Mouse (Mus musculus): Measurements from ENCODE around the gene Tlx2. TPM values are rescaled to one million over a fixed set of nuclear protein-coding genes. Genes with fewer than 3 reads are reported as not detected.

The Tlx2 gene
- total RNA-seq, 2 experiments from 2014 or later = not detected

DNA sequence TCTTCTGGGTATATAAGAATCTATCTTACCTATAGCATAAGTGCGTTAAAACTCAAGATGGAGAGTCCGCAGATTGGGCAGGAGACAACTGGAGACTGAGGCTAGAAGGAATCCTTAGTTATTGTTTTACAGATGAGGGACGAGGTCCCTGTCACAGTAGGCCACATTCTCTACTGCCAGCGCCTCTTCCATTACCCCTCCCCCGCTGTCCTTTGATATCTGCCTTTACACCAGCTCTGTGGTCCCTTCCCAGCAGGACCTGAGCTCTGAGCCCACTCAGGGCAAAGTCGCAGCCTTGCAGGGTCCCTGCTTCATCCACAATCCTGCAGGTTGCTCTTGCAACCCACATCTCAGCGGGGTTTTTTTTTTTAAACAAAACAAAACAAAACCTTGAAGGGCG, 1.9 kb downstream of the Tlx2 start:
- DNase-seq = no peak
- intact Hi-C loops (cut with DNase I; ENCODE audit: low total_unique reads) = no loop called here

DNA sequence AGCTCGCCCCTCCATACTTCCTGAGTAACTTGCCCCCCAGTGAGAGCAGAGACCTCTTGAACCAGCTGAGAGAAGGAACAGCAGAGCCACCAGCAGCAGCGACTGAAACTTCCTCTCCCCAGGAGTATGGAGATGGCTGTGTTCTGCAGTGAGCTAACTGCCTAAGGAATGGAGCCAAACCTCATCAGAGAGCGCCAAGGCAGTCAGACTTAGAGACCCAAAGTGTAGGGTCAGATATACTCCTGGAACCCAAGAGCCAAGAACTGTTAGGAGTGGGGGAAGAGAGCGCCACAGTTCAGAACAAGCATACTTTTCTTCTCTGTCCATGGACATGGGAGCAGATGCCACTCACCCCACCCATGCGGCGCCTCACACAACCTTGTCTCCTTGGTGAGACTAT, 3.7 kb downstream of the Tlx2 start:
- intact Hi-C loops (cut with DNase I; ENCODE audit: low total_unique reads) = no loop called here
- no peak for DNase-seq

DNA sequence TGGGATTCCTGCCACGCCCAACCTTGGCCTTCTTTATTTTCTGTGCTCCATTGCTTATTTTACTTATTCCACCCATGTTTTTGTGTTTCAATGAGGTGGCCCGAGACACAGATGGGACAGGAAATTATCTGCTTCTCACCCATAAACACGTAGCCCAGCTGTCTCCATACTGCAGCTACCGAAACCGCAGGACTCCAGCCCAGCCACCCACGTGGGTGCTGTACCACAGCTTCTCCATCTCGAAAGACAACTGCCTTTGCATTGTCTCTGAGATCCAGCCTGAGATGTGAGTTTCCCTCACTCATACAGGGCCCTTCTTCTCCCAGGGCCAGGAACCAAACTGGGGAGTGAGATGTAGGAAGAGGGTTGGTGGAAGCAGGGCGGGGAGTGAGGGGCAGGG, 4.1 kb downstream of the Tlx2 start:
- DNase-seq = no peak
- intact Hi-C loops (cut with DNase I; ENCODE audit: low total_unique reads) = no loop called here

DNA sequence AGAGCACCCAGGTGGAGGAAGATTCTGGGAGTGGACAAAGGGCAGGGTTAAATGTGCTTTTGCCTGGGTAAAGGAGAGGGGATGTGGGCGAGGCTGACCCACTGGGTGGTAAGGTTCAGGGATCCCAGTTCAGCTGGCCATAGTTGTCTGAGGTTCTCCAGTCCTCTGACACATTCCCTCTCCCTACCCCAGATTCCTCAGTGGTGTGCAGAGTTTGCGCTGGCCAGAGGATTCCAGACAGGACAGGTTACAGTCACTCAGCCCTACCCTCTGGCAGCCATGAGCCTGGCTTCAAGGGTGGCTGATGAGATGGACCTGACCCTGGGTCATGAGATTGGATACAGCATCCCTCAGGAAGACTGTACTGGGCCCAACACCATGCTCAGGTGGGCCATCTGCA, 11.4 kb downstream of the Tlx2 start:
- intact Hi-C loops (cut with DNase I; ENCODE audit: low total_unique reads) = no loop called here
- DNase-seq = no peak

DNA sequence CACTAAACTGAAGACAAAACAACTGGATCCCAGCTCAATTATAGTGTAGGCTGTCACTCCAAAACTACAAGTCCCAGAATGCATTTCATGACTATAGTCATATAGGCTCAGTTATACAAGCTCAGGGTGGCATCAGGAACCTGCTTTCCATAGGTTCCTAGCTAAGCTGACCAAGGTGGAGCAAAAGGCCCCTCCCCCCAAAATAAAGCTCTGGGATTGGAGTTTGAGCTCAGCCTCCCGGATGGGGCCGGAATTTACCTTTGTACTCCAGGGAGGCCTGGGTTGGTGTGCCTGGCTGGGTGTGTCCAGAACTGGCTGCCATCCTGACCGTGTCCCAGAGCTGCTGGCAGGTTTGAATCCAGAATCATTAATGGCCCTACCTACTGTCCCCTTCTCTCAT, 12.3 kb downstream of the Tlx2 start, which contains the start of gene Dqx1:
TSS of gene Dqx1 (plus strand) at position 55 of the 400 bp plus-strand sequence.
- DNase-seq = no peak
- intact Hi-C loops (cut with DNase I; ENCODE audit: low total_unique reads) = no loop called here

DNA sequence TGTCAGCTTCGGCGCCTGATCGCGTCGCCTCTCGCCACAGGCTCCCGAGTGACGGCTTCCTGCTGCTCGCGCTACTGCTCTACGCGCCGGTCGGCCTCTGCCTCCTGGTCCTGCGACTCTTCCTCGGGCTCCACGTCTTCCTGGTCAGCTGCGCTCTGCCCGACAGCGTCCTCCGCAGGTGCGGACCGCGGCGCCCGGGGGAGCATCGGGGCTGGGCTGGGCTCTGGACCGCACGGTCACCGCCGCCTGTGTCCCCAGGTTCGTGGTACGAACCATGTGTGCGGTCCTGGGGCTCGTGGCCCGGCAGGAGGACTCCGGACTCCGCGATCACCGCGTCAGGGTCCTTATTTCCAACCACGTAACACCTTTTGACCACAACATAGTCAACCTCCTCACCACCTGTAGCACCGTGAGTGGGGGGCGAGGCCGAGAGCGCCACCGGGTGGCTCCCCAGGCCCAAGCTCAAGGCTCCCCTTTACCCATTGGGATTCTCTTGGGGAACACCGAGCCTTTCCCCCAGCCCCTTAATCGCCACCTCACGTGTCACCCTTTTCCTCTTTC, 15.1 kb downstream of the Tlx2 start, which contains the start of gene Htra2:
TSS of gene Htra2 (minus strand) at position 403 of the 561 bp plus-strand sequence.
- intact Hi-C loops (cut with DNase I; ENCODE audit: low total_unique reads) = no loop called here
- DNase-seq = no peak

DNA sequence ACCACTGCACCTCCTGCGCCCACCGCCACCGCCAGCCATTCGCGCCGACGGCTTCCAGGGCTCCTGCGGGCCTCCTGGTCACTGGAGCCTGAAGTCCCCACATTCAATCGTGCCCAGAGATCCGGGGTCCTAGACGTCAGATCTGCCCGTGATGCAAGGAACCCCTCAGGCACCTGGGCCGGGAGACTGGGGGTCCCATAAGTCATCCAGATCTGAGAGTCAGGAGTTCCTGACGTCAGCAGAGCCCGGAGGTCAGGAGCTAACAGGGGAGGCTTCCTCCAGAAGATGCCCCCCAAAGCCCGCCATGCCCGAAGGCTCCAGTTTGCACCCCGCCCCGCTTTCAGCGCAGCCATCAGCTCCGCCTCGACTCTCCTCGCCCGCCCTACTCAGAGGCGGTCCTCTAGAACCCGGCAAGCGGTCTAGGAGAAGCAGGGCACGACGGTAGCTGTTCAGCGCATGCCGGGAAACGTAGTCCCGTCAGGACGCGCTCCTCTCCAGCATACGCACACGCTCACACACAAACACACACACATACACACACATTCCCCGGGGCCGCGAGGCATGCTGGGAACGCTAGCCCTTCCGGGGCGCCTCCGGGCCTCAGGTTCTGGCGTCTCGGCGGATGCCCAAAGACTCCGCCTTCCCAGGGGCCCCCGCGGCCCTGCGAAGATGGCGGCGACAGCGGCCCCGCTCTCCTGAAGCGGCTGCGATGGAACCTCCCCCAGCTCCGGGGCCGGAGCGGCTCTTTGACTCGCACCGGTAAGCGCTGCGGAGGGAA, 15.8 kb downstream of the Tlx2 start, which contains the start of gene Aup1:
TSS of gene Aup1 (plus strand) at position 448 of the 778 bp plus-strand sequence.
- DNase-seq = peak; percentile 95

DNA sequence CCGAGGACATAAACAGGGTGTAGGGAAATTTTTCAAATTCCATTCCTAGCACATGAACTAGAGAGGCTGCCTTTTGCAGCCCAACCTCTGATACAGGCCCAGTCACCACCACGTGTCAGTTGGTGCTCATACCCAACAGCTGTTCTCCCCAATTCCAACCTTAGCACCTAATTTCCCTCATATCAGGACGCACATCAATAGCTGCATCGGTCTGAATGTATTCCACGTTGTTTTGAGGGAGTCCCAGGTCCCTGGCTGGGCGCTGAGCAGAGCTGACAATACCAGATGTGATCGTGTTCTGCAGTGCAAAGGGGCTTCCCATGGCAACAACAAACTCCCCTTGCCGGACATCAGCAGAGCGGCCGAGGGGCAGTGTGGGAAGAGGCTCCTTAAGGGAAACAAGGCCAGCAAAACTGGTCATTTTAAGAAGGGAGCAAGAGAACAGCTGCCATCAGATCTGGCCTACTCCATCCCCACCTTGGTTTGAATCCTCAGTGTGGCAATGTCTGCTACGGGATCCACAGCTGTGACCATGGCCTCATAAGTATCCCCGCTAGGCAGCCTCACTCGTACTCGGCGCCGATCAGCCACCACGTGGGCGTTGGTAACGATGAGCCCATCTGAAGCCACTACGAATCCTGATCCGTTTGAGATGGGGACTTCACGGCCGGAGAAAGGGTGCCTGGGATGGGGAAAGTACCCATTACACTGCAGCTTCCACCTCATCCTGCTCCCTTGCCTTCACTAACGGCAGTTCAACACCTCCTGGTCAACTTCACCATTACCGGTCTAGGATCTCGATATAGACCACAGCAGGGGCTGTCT, 16.7 kb downstream of the Tlx2 start:
- DNase-seq = peak; percentile 27

More for the DNA sequence above, 15.8 kb downstream of the Tlx2 start, which contains the start of gene Aup1:
- intact Hi-C loops (cut with DNase I; ENCODE audit: low total_unique reads) = no loop called here

DNA sequence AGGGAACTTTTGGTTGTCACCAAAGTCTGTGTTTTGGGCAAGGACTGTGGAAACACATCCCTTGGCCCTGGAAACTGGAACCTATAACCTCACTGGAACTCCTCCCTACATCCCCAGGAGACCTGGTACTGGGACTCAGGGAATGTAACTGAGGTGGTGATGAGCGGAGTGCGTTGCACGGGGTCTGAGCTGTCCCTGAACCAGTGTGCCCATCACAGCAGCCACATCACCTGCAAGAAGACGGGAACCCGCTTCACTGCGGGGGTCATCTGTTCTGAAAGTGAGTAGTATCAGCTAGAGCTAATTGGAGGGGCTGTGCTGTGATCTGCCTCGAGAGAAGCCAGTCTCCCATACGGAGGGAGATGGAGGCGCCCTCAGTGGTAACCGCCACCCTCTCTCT, 20.7 kb downstream of the Tlx2 start:
- no peak for DNase-seq
- intact Hi-C loops (cut with DNase I; ENCODE audit: low total_unique reads) = loop anchor here (5.0 kb wide), 1 partner anchor 42 kb away; no protein-coding TSS in a partner anchor

More for the DNA sequence above, 16.7 kb downstream of the Tlx2 start:
- intact Hi-C loops (cut with DNase I; ENCODE audit: low total_unique reads) = no loop called here

DNA sequence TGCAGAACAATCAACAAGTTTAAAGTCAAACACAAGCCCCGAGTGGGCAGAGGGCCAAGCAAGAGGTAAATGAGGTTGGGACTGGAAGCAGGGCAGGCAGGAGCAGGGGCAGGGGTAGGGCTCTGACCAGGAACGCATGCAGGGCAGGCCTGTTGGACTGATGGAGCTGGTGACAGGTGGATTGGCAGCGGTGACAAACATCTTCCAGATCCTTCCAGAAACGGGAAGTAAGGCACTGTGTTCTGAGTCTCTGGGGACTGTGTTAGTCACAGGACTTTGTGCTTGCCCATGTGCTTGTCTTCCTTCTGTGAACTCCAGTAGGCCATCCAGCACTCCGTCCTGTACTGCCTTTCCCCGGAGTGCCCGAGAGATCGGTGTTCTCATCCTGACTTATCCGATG, 25.4 kb downstream of the Tlx2 start:
- DNase-seq = no peak
- intact Hi-C loops (cut with DNase I; ENCODE audit: low total_unique reads) = loop anchor here (5.0 kb wide), 1 partner anchor 37 kb away; no protein-coding TSS in a partner anchor

DNA sequence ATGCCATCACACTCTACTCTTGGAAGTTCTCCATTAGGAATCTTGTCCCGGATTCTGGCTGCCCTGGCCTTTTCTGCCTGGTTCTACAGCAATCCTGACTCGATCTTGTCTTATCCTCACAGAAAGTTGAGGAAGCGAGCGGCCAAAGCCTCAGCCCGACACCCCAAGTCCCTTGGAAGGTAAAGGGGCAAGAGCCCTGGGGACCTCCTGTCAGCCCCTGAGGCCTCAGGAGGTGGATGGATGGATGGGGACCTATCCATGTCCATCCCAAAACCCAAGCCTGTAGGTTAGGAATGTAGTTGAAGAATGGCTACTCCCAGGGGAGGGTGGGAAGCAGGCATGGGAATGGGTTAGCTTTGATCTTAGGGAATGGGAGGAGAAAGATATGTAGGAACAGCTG, 26.1 kb downstream of the Tlx2 start:
- DNase-seq = no peak
- intact Hi-C loops (cut with DNase I; ENCODE audit: low total_unique reads) = no loop called here

DNA sequence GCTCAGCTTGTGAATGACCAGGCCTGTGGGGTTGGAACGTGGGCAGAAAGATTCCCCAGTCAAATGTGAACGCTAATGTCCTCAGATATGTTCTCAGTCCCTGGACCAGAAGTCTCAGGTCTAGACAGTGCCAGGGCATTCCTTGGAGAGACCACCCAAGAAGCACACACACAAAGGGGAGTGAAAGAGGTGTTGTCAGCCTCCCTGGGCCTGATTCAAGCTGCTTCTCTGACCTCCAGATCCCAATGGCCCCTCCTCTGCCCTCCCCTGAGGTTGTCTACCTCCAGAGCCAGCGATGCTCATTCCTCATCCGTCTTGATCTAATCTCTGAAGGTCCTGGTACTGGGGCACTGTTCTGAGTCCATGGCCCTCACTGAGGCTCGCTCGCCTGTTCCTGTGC, 26.5 kb downstream of the Tlx2 start:
- DNase-seq = no peak
- intact Hi-C loops (cut with DNase I; ENCODE audit: low total_unique reads) = no loop called here

DNA sequence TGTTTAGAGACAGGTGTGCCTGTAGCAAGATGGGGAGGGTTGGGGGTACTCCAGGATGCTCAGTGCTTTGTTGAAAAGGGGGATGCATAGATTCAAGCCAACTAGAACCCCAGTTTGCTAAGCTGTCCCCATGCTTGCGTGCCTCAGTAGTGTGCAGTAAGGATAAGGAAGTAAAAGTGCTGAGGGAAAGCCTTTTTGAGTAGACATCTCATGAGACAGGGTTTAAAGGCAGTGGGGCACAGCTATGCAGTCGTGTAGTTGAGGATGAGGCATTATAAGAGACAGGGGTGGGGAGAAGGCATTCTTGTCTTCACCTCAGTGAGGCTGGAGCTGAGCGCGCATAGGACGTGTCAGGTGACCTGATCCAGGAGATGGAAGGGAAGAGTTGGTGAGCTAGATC, 29.5 kb downstream of the Tlx2 start:
- intact Hi-C loops (cut with DNase I; ENCODE audit: low total_unique reads) = no loop called here
- DNase-seq = no peak

DNA sequence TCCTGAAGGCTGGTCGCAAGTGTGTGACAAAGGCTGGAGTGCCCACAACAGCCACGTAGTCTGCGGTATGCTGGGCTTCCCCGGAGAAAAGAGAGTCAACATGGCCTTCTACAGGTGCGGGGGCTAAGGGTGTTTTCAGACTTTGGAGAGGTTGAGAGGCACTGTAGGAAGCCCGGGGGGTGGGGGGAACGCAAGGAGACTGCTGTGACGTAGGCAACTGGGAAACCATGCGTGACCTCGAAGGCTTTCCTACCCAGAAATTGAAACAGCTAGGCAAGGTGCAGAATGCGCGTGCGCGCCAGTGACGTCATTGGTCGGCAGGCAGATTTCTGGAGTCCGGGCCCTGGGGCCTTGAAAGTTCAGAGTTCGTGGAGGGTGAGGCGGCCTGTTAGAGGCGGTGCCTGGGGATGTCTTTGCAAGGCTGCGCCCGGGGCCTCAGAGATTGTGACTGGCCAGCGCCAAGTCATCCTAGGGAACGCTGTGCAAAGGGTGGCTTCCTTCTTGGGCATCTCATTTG, 31.5 kb downstream of the Tlx2 start:
- intact Hi-C loops (cut with DNase I; ENCODE audit: low total_unique reads) = no loop called here
- DNase-seq = peak; percentile 89

DNA sequence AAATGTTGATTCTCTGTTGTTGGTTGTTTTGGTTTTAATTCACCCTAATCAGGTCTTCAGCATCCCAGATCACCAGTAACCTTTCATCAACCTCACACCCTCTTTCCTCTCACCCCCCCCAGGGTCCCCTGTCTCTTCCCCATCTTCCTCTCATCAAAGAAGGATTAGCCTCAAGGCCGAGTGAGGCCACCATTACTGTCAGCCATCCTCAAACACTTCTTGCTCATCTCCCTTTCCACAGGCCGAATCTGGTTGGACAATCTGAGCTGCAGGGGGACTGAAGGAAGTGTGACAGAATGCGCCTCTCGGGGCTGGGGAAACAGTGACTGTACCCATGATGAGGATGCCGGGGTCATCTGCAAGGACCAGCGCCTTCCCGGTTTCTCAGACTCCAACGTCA, 32.9 kb downstream of the Tlx2 start:
- intact Hi-C loops (cut with DNase I; ENCODE audit: low total_unique reads) = no loop called here
- DNase-seq = no peak

DNA sequence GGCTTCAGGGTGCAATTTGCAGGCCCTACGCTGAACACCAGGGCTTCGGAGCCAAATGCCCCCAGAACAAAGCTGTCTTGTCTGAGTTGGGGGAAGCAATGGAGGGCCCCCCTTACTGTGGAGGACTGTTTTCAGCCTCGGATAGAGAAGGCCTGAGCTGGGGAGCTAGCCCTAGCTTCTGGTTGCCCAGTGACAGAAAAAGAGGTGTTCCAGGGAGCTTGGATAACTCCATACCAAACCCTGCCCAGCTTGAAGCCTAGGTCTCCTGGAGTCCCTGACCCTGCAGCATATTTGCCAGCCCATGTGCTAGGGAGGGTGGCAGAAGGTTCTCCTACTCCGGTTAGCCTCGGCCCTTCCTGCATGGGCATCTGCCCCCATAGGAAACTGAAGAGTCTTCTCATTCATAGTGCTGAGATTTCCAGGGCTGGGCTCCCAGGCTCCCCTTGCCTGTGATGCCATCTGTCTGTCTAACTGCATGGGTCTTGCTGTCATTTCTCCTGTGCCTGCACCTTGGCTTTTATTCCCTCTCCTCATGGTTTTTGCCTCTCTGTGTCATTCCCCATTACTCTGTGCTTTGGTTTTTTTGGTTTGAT, 35.5 kb downstream of the Tlx2 start:
- intact Hi-C loops (cut with DNase I; ENCODE audit: low total_unique reads) = no loop called here
- no peak for DNase-seq

DNA sequence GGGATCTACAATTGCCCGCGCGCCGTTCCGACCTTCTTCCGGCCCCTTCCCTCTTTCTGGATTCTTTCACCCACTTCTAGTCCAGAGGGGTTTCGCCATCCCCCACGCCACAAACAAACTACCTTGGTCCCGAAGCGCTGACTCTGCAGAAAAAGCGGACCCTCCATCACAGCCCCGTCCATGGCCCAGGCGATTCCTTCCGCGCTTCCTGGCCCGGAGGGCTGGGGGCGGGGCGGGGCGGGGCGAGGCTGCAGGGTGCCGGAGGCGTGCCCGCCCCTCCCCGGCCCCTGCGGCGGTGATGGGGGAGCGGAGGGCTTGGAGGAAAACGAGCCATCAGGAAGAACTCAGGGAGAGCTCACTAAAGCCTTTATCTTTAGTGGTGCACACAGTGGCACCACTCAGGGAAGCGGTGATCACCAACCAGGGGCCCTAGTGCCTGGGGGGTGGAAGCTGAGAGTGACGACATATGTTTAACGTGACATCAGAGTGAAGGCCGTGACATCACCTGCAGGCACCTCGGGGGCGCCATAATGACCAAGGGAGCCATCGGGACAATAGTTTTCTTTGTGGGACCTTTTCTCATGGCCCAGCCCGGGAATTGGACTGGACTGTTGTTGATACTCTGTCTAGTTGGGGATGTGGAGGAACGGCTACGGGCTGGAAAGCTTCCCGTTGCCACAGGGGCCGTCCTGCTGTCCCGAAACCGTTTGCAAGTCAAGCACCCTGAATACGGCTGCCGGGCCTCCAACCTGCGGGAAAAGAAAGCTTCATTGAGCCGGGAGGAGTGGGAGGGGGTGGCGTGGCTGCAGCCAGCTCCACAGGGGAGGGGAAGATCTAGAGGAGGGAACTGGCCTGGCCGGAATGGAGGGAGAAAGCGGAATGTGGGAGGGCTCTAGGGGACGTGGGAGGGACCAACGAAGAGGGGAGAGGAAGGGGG, 36.6 kb downstream of the Tlx2 start, which contains the start of the genes Dok1 and Loxl3:
TSS of gene Dok1 (minus strand) at position 223 of the 937 bp plus-strand sequence.
TSS of gene Loxl3 (plus strand) at position 925 of the 937 bp plus-strand sequence.
- peak; percentile 83 for DNase-seq
- intact Hi-C loops (cut with DNase I; ENCODE audit: low total_unique reads) = no loop called here

DNA sequence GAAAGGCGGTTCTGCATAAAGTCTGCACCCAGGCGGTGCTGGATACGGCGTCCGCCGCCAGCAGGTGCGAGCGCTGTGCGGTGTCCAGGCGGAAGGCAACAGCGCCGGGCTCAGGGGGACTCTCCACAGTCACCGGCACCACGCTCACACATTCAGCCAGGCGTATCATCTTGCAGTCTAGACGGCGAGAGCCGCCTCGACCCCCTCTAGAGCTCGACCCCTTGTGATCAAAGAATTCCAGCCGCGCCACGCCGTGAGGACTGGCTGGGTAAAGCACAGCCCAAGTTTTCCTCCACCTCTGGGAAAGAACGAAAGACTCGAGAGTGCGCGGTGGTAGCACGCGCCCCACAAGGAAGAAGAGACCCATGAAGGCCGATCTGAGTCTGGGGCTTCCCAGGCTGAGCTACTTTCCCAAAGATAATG, 37.3 kb downstream of the Tlx2 start:
- intact Hi-C loops (cut with DNase I; ENCODE audit: low total_unique reads) = no loop called here
- peak; percentile 36 for DNase-seq
